Mouse (Mus musculus) MEL (cell line): ENCODE measurements at regions not wholly inside any gene's neighbourhood (a gene's known extent, or its start where the extent isn't known, plus 50 kb on each side); places are given as distances from the start of the nearest gene placed in this dataset.
"Not testable (repeated sequence)": the region's sequence is repeated elsewhere in the genome, so short reads cannot be mapped to it uniquely, and the experiment has no call there.

Source experiments
- DNase-seq: peaks from one replicate; pipeline ENCODE4 v3.0.0; 2011; ENCODE audit warnings: low read depth, low spot score
- H3K27ac ChIP-seq: 2 replicates; pipeline ENCODE4 v1.5.1; 2012; ENCODE audit warnings: low read depth, mild to moderate bottlenecking, control low read depth, low read length, moderate library complexity; ENCODE audit not compliant: control insufficient read depth
- H3K27me3 ChIP-seq, 2 experiments: fragments of 150-350 bp in 1 of 2; sonication (generic) in 1 of 2; 2 replicates each; pipeline ENCODE4 v1.6.1; 2012; ENCODE audit warnings: low read length in 2 of 2, mild to moderate bottlenecking in 2 of 2, improper control_type of control experiment in 1 of 2, moderate library complexity in 1 of 2; ENCODE audit not compliant: insufficient read depth in 2 of 2, control insufficient read depth in 1 of 2
- H3K36me3 ChIP-seq, 2 experiments: 2 replicates each; pipeline ENCODE4 v1.6.1; 2012 to 2014; ENCODE audit warnings: low read length in 2 of 2, improper control_type of control experiment in 1 of 2, inconsistent platforms in 1 of 2, mild to moderate bottlenecking in 1 of 2; ENCODE audit not compliant: insufficient read depth in 2 of 2, control insufficient read depth in 1 of 2
- H3K4me1 ChIP-seq, 2 experiments: fragments of 150-350 bp in 1 of 2; sonication (generic) in 1 of 2; 2 replicates each; pipeline ENCODE4 v1.6.1; 2012; ENCODE audit warnings: low read length in 2 of 2, improper control_type of control experiment in 1 of 2, mild to moderate bottlenecking in 1 of 2; ENCODE audit not compliant: insufficient read depth in 2 of 2, control insufficient read depth in 1 of 2
- H3K4me3 ChIP-seq, 2 experiments: fragments of 150-350 bp in 1 of 2; sonication (generic) in 1 of 2; 2 replicates each; pipeline ENCODE4 v1.5.1; 2012; ENCODE audit warnings: low read depth in 2 of 2, low read length in 2 of 2, mild to moderate bottlenecking in 2 of 2, moderate library complexity in 2 of 2, control low read depth in 1 of 2, improper control_type of control experiment in 1 of 2; ENCODE audit not compliant: control insufficient read depth in 1 of 2, insufficient read depth in 1 of 2
- H3K79me2 ChIP-seq: 2 replicates; pipeline ENCODE4 v1.6.1; 2012; ENCODE audit warnings: mild to moderate bottlenecking, low read length, moderate library complexity; ENCODE audit not compliant: control insufficient read depth, poor library complexity, insufficient read depth
- H3K9ac ChIP-seq: 2 replicates; pipeline ENCODE4 v1.6.1; 2012; ENCODE audit warnings: low read depth, mild to moderate bottlenecking, control low read depth, low read length, moderate library complexity; ENCODE audit not compliant: control insufficient read depth, poor library complexity, severe bottlenecking
- H3K9me3 ChIP-seq: fragments of 150-350 bp; sonication (generic); replicated peaks from 2 replicates; pipeline ENCODE4 v1.6.1; 2012; ENCODE audit warnings: mild to moderate bottlenecking, low read length, improper control_type of control experiment, moderate library complexity; ENCODE audit not compliant: insufficient read depth
- CHD1 ChIP-seq: IDR thresholded peaks from 2 replicates; pipeline ENCODE4 v1.6.1; 2012; ENCODE audit warnings: low read depth, mild to moderate bottlenecking, inconsistent platforms, low read length, improper control_type of control experiment
- MAFK ChIP-seq: IDR thresholded peaks from 2 replicates; pipeline ENCODE4 v1.6.1; 2011; ENCODE audit warnings: low read depth, mild to moderate bottlenecking, low read length, improper control_type of control experiment, borderline replicate concordance
- MEF2A ChIP-seq: IDR thresholded peaks from 2 replicates; pipeline ENCODE4 v1.6.1; 2014; ENCODE audit warnings: low read depth, mild to moderate bottlenecking, inconsistent platforms, low read length, improper control_type of control experiment; ENCODE audit not compliant: poor library complexity, insufficient replicate concordance, severe bottlenecking; ENCODE audit errors: extremely low read depth
- MXI1 ChIP-seq: IDR thresholded peaks from 2 replicates; pipeline ENCODE4 v1.6.1; 2011; ENCODE audit warnings: mild to moderate bottlenecking, low read depth, low read length, improper control_type of control experiment
- SIN3A ChIP-seq: IDR thresholded peaks from 2 replicates; pipeline ENCODE4 v1.6.1; 2012; ENCODE audit warnings: low read length, improper control_type of control experiment, inconsistent platforms
- USF2 ChIP-seq, 2 experiments: IDR thresholded peaks; 2 replicates each; pipeline ENCODE4 v1.6.1; 2011 to 2012; ENCODE audit warnings: improper control_type of control experiment in 2 of 2, low read length in 2 of 2, borderline replicate concordance in 1 of 2, inconsistent platforms in 1 of 2, low read depth in 1 of 2, mild to moderate bottlenecking in 1 of 2; ENCODE audit not compliant: insufficient read depth in 1 of 2
- ZC3H11A ChIP-seq: IDR thresholded peaks from 2 replicates; pipeline ENCODE4 v1.6.1; 2012; ENCODE audit warnings: low read depth, mild to moderate bottlenecking, inconsistent platforms, low read length, improper control_type of control experiment

DNA sequence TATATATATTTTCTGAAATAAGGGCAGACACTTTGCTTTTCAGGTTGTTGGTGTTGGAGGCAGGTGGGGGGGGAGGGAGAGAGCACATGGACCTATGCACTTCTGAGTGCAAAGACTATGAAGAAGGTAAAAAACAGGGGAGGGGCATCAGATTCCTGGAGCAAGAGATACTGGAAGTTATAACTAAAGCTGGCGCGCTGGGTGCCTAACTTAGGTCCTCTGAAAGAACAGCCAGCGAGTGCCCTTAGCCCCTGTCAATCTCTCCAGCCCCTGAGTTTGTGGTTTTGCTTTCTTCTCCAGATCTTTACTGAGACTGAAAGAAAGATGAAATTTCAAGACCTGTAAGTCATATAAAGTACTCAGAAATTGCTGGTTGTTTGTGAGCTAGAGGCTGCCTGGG lies 51.2 kb upstream of the Rhobtb1 start:
- DNase-seq: no peak
- Histone ChIP-seq H3K9me3 (no peaks in the 10 kb centered on the region), H3K27me3 (no peaks in the 10 kb centered on the region), H3K4me1 (no peaks in the 10 kb centered on the region), H3K79me2 (no peaks in the 10 kb centered on the region), H3K27ac (no peak overlapping the region), H3K36me3 (no peaks in the 10 kb centered on the region), H3K9ac (no peak overlapping the region), H3K4me3 (no peak overlapping the region)
- TF ChIP-seq MXI1 (no peak), MAFK (no peak), ZC3H11A (no peak), CHD1 (no peak), USF2 (IDR thresholded peaks at IDR 0.05; ENCODE audit: borderline replicate concordance in 1 of 2, insufficient read depth in 1 of 2, low read depth in 1 of 2, low read length in 2 of 2) (no peak), SIN3A (no peak), MEF2A (no peak)
- TF ChIP-seq, all 39 proteins: peak for 0

GRCm38 (mm10) chr10:69100742-69101141 lies 50.5 kb upstream of the Rhobtb1 start:
- H3K36me3 ChIP-seq, H3K27me3 ChIP-seq, H3K4me1 ChIP-seq, H3K4me3 ChIP-seq, H3K9me3 ChIP-seq, H3K79me2 ChIP-seq, H3K27ac ChIP-seq, H3K9ac ChIP-seq, DNase-seq: not testable (repeated sequence)
